Mouse (Mus musculus) left cerebral cortex, postnatal 10 days (tissue): Measurements from ENCODE around the gene Nemp1. TPM values are rescaled to one million over a fixed set of nuclear protein-coding genes. Genes with fewer than 3 reads are reported as not detected.
"Not testable (repeated sequence)": the region's sequence is repeated elsewhere in the genome, so short reads cannot be mapped to it uniquely, and the experiment has no call there.

Experiments used
- DNase-seq, 2 experiments: peaks; one replicate each; pipeline ENCODE4 v3.0.0; 2021 to 2022; ENCODE audit warnings: low spot score in 2 of 2, mixed read lengths in 1 of 2; ENCODE audit errors: extremely low spot score in 1 of 2
- intact Hi-C: fragments of 180-260 bp; cut with DNase I; formaldehyde crosslinking; loops from one replicate; pipeline ENCODE4 v1.15.1; 2025
- total RNA-seq, 2 experiments: library from RNA; stranded (reverse); gene quantifications; 2 replicates each; pipeline ENCODE4 v1.2.3; 2021

Gene Nemp1
- total RNA-seq, 2 experiments from 2014 or later: 3.4 to 4.4 TPM

DNA sequence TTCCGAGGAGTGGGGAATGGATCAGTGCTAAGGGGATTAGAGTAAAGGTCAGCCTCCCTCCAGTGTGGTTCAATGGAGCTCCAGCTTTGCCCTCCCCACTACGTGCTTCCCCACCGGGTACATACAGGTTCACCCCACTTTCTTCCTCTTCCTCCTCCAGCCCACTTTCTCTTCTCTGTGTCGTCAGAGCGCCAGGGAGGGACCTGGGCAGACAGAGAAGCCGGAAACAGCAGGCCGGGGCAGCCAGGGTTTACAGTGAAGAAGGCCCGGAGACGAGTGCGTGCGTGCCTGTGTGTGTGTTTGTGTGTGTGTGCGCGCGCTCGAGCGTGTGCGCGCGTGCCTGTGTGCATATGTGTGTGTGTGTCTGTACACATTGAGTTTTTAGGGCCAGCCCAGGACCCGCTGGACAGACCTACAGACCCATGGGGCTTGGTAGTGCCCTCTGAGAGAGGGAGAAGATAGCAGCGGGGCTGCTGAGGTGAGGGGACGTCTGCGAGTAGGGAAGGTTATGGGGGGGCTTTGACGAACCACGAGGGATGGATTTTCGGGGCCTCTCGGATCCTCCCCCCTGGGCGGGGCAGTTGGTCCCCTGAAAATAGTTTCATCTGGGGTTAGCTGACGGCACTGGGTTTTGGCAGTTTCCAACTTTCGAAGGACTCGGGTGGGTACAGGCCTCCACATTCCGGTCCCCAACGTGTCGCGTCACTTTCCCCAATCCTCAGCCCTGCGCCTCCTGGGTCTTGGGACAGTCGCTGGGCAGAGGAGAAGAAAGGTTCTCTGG is 23.7 kb upstream of the Nemp1 start, which contains the start of gene Stat6:
Gene Stat6 (plus strand): TSS at position 215 of the 781 bp plus-strand sequence.
- peak in 1 of 2 experiments; percentile 84 for DNase-seq
- intact Hi-C loops: loop anchor here (5.0 kb wide), 1 partner anchor 34 kb away; no protein-coding TSS in a partner anchor

DNA sequence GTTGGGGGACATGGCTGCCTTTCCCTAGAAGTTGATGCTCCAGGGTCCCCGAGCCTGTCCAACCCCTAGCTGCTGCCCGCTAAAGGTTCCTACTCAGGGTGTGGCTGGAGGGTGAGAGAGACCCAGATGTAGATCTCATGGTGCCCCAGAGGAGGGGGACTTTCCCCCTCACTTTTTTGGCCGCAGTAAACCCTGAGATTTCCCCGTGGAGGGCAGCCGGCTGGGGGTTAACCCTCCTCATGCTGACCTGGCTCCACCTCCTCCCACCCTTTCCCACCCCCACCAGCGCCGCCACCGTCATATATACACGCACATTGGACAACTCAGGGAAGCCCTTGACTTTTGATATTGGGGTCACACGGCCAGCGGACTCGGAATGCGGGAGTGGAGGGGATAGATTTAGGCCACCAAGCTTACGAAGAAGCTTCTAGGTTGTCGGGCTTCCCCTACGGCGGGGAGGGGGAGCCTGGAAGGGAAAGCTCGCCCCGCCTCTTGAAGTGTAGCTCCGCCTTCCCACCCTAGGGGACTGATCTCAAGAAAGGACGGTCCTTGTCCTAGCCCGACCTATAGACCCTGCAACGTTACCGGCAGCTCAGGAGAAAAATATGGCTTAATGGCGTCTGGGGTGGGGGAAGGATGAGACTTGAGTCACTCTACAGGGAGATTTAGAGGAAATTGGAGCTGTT is 23.0 kb upstream of the Nemp1 start:
- peak in 1 of 2 experiments; percentile 85 for DNase-seq
- intact Hi-C loops: loop anchor here (5.0 kb wide), 1 partner anchor 34 kb away; no protein-coding TSS in a partner anchor

DNA sequence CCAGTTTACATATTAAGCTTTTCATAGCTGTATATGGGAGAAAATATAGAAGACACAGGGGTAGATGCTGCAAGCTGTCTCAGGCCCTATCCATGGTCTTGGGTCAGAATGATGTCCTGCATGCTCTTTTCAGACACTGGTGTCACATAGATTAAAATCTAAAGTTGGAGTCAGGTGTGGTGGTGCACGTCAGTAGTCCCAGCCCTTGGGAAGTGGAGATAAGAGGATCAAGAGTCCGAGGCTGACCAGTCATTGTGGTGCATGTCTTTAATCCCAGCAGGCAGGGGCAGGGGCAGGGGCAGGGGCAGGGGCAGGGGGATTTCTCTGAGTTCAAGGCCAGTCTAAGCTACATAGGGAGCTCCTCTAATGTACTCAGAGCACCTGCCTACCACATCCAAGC is 20.9 kb upstream of the Nemp1 start:
- intact Hi-C loops: no loop called here
- DNase-seq: no peak

DNA sequence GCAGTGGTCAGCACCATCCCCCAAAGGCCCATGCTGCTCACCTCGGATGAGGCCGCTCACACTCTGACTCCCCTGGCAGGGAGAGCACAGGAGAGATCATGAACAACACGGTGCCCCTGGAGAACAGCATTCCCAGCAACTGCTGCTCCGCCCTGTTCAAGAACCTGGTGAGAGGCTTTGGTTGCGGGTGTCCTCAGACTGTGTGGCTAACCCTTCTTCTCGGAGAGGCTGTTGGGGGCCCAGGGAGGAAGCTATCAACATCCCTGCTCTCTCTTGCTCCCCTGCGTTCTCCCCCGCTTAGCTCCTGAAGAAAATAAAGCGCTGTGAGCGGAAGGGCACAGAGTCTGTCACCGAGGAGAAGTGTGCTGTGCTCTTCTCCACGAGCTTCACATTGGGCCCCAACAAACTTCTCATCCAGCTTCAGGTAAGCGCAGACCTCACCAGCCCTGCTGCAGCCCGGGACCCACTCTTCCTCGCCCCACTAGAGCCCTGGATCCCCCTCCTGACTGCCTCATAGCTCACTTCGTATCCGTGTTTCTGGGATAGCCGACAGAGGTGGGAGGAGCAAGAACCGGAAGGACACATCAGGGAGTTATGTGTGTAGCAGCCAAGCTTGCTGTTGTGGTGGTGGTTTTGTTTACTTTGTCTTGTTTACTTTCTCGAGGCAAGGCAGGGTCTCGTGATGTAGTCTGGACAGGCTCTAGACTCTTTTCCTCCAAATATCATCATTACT is 13.6 kb upstream of the Nemp1 start:
- DNase-seq: no peak
- intact Hi-C loops: no loop called here

DNA sequence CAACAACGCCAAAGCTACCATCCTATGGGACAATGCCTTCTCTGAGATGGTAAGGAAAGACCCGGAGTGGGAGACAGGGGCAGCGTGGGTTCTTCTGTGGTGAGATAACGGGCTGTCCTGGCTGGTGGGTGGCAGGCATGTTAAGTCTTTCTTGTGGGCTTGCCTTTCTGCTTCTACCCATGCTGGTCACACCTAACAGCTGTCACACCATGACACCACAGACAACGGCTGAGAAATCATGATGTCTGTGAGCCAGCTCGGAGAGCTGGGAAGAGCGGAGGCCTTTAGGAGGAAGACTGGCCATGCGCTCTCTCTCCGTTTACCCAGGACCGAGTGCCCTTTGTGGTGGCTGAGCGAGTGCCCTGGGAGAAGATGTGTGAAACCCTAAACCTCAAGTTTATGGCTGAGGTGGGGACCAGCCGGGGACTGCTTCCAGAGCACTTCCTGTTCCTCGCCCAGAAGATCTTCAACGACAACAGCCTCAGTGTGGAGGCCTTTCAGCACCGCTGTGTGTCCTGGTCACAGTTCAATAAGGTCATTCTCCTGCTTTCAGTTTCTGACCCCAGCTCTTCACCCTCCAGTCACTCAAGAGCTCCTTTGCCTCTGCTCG is 11.6 kb upstream of the Nemp1 start:
- intact Hi-C loops: no loop called here
- DNase-seq: no peak

DNA sequence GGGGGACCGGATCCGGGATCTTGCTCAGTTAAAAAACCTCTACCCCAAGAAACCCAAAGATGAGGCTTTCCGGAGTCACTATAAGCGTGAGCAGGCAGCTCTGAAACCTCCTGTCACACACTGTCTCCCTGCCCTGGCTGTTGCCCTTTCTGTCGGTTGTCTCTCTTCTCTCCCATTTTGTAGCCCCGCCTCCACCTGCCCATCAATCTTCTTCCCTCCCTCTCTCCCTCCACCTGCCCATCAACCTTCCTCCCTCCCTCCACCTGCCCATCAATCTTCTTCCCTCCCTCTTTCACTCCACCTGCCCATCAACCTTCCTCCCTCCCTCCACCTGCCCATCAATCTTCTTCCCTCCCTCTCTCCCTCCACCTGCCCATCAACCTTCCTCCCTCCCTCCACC is 9.1 kb upstream of the Nemp1 start:
- intact Hi-C loops, DNase-seq: not testable (repeated sequence)

DNA sequence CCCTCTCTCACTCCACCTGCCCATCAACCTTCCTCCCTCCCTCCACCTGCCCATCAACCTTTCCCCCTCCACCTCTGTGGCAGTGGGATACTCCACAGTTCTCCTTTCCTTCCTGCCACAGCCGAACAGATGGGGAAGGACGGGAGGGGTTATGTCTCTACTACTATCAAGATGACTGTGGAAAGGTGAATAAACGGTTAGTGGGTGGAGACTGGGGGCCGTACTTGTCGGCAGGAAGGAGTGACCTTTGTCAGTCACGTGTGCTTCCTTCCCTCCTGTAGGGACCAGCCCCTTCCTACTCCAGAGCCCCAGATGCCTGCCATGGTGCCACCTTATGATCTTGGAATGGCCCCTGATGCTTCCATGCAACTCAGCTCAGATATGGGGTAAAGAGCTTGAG is 8.6 kb upstream of the Nemp1 start:
- intact Hi-C loops: no loop called here
- DNase-seq: no peak

DNA sequence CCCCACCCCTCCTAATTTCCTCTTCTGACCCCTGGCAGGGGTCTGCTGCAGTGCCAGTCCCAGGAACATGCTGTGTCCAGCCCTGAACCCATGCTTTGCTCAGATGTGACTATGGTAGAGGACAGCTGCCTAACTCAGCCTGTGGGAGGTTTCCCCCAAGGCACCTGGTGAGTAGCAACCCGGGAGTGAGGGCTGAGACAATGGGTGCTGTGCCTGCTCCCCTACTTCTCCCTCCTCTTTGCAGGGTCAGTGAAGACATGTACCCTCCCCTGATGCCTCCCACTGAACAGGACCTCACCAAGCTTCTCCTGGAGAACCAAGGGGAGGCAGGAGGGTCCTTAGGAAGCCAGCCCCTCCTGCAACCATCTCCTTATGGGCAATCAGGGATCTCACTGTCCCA is 7.2 kb upstream of the Nemp1 start:
- intact Hi-C loops: no loop called here
- no peak for DNase-seq

DNA sequence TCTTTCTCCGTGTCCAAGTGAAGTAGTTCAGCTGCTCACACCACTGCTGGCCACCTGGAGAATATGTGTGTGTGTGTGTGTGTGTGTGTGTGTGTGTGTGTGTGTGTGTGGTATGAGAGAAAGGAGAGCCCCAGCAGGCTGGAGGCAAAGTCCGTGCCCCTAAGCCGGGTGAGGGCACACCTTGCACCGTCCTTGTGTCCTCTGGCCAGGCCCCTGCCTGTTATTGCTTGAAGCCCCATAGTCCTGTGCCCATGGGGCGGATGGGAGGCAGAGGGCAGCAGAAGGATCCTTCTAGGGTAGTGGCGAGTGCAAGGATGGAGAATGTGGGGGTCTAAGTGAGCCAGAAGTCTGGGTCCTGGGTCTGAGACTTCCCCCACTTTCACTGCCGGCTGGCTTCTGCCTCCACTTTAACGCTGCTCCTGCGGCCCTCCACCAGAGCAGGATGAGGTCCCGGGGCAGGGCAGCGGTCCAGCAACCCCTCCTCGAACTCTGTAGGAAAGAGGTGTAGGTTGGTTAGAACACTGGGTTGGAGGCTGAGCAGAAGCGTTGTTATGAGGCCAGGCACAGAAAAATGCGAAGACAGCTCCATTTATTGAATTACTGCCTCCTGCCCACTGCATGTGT is 5.3 kb upstream of the Nemp1 start:
- peak in 1 of 2 experiments; percentile 55 for DNase-seq
- intact Hi-C loops: no loop called here

DNA sequence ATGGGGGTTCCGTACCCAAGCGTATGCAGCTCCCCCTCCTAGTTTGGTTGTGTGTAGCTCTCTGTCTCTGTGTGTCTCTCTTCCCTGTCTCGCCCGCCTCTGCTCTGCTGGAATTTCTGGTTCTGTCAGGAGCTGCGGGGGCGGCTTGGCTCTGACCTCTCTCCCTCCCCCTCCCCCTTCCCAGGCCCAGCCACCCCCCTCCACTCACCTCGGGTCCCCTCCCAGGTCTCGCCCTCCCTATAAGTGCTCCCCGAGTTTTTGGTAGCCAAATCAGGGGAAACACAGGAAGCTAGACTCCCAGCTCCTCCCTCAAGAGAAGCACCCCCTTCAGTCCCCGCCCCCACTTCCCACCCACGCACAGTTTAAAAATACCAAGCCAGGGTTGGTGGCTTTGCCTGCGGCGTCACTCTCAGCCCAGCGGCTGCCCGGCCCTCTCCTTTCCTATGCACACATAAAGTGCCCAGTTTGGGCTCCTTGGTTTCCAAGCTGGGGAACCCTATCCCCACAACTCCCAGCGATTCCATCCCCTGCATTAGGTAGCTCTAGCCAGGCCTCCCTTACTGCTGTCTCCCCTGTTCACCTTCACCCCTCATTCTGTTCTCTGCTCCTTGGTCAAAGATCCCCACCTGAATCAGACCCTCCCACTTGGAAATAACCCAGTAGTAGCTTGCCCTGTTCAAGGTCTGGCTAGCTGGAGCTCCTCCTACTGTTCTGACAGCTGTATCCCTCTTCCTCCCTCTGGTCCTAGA is 4.6 kb upstream of the Nemp1 start:
- DNase-seq: peak in 1 of 2 experiments; percentile 84

DNA sequence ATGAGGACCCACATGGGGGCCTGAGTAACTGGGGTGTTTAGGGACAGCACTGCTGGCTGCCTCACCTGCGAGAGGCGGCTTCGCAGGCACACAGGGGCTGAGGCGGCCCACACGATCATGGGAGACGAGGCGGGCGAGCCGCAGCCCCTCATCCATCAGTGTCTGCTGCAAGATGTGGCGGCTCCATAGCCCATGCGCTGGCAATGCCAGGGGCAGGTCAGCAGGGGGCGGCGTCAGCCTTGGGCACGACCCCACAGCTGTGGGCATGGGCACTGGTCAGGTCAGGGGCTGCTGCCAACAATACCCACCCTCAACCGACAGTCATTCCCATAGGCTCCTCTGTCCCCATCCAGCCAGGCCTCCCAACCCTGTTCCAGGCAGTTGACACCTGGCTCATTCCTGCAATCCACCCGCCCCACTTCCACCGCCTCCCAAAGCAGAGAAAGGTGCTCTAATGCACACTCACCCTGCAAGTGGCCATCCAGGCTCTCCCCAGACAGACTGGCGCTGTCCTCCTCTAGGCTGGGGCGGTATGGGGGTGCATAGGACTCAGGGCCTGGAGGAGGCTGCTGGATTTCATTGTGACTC is 3.9 kb upstream of the Nemp1 start:
- intact Hi-C loops: no loop called here
- DNase-seq: peak in 1 of 2 experiments; percentile 66

More for the DNA sequence above, 4.6 kb upstream of the Nemp1 start:
- intact Hi-C loops: no loop called here

DNA sequence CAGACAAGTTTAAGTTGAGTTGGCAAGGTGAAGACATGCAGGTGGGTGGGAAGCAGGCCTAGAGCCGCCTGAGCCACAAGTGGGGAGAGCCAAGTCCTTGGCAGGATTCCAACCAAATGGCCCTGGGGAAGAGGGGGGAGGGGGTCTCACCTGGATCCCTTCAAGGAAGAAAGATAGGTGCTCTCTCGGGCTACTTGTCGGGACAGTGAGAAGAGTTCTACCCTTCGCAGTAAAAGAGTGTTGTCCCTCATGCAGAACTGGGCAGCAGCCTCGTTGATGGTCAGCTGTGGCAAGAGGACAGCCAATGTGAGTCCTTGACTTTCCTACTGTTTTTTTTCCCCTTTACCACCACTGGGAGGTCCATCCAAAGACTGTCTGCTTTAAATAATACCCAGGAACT is 3.1 kb upstream of the Nemp1 start:
- intact Hi-C loops: no loop called here
- peak in 1 of 2 experiments; percentile 42 for DNase-seq

DNA sequence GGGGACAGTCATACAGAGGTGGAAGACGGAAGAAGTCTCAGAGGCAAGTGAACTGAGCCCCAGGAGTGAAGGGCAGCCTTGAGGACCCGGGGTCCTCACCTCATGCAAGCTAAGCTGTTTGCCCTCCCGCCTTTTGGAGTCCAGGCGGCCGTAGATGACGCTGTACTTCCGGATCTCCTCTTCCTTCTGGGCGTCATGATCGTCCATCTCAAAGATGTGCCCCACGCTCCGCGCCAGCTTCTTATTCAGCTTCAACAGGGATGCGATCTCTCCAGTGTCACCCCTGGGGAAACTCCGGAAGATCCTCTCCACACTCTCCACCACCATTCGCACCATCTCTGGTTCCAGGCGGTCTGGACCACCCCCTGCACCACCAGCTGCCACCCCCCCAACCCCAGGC is 2.5 kb upstream of the Nemp1 start:
- intact Hi-C loops: no loop called here
- peak in 1 of 2 experiments; percentile 32 for DNase-seq

DNA sequence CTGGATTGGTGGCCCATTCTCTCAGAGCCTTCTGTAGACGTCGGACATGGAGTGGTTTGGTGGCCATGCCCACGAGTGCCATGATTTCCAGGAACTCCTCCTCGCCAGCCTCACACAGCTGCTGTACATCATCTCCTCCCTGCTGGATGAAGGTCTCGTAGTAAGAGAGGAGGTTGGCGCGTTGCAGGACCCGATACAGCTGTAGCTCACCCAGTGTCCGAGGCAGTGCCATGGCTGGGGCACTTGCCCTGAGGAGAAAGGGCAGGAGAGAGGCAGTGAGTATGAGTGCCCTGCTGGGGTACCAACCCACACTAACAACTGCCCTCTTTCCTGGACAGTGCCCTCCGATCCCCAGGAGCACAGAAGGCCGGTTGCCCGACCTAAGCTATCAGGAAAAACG is 1.8 kb upstream of the Nemp1 start:
- intact Hi-C loops: no loop called here
- peak in 1 of 2 experiments; percentile 31 for DNase-seq

DNA sequence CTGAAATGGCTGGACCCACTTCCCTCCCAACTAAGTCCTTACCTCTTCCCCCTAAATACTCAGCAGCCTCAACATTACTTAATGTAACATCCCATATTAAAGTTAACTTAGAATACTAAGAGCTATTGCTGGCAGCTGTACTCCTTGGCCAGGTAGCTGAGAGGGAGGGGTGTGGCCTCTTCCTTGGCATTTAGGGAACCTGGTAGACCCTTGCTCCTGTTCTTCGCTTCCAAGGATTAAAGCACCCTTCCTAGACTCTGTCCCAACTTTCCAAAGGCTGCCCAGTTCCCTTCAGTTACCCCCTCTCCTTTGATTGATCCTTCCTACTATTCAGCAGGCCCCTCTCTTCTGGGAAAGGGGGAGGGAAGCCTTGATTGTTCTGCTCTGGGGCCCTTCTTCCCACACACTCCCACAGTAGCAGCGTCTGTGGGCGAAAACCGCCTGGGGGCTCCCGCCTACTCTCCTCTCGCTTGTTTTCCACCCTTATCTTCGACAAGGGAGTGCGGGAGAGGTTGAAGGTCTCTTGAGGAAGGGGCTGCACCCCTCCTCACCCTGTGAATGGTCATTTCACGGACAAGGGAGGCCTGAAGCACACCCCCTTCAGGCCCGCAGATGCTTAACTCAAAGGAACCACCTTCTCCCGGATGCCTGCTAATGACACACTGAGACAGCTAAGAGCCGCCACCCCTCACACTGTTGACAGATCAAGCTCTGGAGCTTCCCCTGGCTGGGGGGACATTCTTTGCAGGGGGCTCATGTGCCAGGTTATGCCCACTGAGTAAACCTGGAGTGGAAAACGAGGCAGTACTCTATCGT is 1.1 kb upstream of the Nemp1 start:
- DNase-seq: peak in 1 of 2 experiments; percentile 37
- intact Hi-C loops: no loop called here

DNA sequence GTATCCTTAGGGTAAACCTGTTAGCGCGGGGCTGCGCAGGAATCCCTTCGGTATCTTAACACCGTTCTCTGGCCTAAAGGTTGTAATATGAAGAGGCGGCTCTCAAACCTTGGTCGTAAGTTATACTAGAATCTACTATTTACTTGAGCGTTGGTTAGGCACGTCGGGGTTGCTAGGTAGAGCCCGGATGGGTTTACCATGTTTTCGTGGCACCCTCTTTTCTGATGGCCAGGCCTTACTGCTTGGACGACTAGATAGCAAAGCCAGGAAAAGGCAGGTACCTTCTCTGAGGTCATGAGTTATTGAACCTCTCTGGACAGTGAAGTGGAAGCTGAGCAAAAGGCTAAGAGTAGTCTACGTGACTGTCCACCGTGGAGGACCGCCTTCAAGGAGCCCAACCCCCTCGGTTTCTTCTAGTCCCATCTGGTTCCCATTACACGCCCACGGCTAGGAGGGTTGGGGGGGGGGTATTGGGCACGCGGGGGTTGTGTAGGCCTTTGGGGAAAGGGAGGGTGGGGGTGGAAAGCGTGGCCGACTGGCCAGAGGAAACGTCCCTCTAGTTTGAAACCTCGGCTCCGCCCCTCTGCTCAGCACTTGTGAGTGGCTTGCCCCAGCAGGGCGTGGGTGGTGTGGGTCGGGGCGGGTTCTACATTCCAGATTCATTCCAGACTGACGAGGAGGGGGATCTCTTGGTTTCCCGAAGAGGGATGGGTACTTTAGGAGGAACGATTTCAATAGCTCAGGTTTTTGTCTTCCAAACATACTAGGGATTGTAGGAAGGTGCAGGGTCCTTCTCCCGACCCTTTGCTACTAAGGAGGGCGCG is 780 bp downstream of the Nemp1 start:
- peak in 1 of 2 experiments; percentile 96 for DNase-seq
- intact Hi-C loops: no loop called here
